Mouse (Mus musculus) ES-E14 (cell line): ENCODE results near the gene Usp3. TPM values are rescaled to one million over a fixed set of nuclear protein-coding genes. Genes with fewer than 3 reads are reported as not detected.

ENCODE experiments used
- DNase-seq: peaks from one replicate; pipeline ENCODE4 v3.0.0-alpha.2; 2013; ENCODE audit warnings: low read depth, low spot score
- H3K27ac ChIP-seq: 2 replicates; pipeline ENCODE4 v1.5.1; 2012; ENCODE audit warnings: low read depth, mild to moderate bottlenecking, low read length, moderate library complexity, mixed read lengths; ENCODE audit not compliant: poor library complexity, insufficient read depth, severe bottlenecking
- H3K36me3 ChIP-seq: 2 replicates; pipeline ENCODE4 v1.6.1; 2012; ENCODE audit warnings: mild to moderate bottlenecking, low read length, moderate library complexity, mixed read lengths; ENCODE audit not compliant: control insufficient read depth, poor library complexity, insufficient read depth, severe bottlenecking
- H3K4me1 ChIP-seq, 2 experiments: fragments of 150-350 bp in 1 of 2; sonication (generic) in 1 of 2; 2 replicates each; pipeline ENCODE4 v1.6.1; 2012; ENCODE audit warnings: low read length in 2 of 2, mild to moderate bottlenecking in 1 of 2, mixed read lengths in 1 of 2; ENCODE audit not compliant: control insufficient read depth in 2 of 2, insufficient read depth in 2 of 2, poor library complexity in 1 of 2
- H3K4me3 ChIP-seq, 2 experiments: fragments of 150-350 bp in 1 of 2; sonication (generic) in 1 of 2; 2 replicates each; pipeline ENCODE4 v1.5.1; 2012; ENCODE audit warnings: low read length in 2 of 2, low read depth in 1 of 2, mild to moderate bottlenecking in 1 of 2, mixed read lengths in 1 of 2; ENCODE audit not compliant: insufficient read depth in 1 of 2, poor library complexity in 1 of 2, severe bottlenecking in 1 of 2
- H3K9ac ChIP-seq: 2 replicates; pipeline ENCODE4 v1.6.1; 2012; ENCODE audit warnings: low read depth, mild to moderate bottlenecking, low read length, mixed read lengths; ENCODE audit not compliant: poor library complexity, insufficient read depth, severe bottlenecking
- H3K9me3 ChIP-seq: fragments of 150-350 bp; sonication (generic); 2 replicates; pipeline ENCODE4 v1.6.1; 2012; ENCODE audit warnings: low read depth, mild to moderate bottlenecking, low read length; ENCODE audit not compliant: control insufficient read depth, insufficient read depth
- CHD2 ChIP-seq: IDR thresholded peaks from 2 replicates; pipeline ENCODE4 v1.6.1; 2014; ENCODE audit warnings: mild to moderate bottlenecking, low read depth, low read length, inconsistent platforms
- HCFC1 ChIP-seq: IDR thresholded peaks from 2 replicates; pipeline ENCODE4 v1.6.1; 2012; ENCODE audit warnings: low read length, inconsistent platforms, borderline replicate concordance; ENCODE audit not compliant: insufficient read depth
- MAFK ChIP-seq: IDR thresholded peaks from 2 replicates; pipeline ENCODE4 v1.6.1; 2014; ENCODE audit warnings: mild to moderate bottlenecking, low read depth, low read length, inconsistent platforms; ENCODE audit not compliant: insufficient read depth
- ZC3H11A ChIP-seq: IDR thresholded peaks from 2 replicates; pipeline ENCODE4 v1.6.1; 2012; ENCODE audit warnings: low read depth, mild to moderate bottlenecking, inconsistent platforms, low read length, borderline replicate concordance
- ZNF384 ChIP-seq: IDR thresholded peaks from 2 replicates; pipeline ENCODE4 v1.6.1; 2012; ENCODE audit warnings: low read depth, low read length, inconsistent platforms
- in situ Hi-C, 2 experiments: fragments of 600-800 bp; cut with MboI; formaldehyde crosslinking; loops; one replicate each; pipeline ENCODE4 v1.15.1; 2025; ENCODE audit warnings: low sequenced_read_pairs in 2 of 2, inconsistent platforms in 1 of 2; ENCODE audit not compliant: unreplicated experiment in 2 of 2
- total RNA-seq: library from RNA; depleted of rRNA; stranded (reverse); fragments of 300-350 nt; gene quantifications from 2 replicates; pipeline ENCODE4 v1.2.3, GENCODE M21; 2012

Gene Usp3
- total RNA-seq, 1 experiment = 12.4 TPM

- in situ Hi-C loops = no loop called here
Observed at GRCm38 (mm10) chr9:66560728-66561127, 32.2 kb downstream of the Usp3 start.

GRCm38 (mm10) chr9:66560295-66560694, 32.6 kb downstream of the Usp3 start:
- DNase-seq = no peak
- in situ Hi-C loops = no loop called here
- Histone ChIP-seq H3K27ac (no peak overlapping the region), H3K9ac (no peak overlapping the region), H3K4me1 (no peaks in the 10 kb centered on the region), H3K4me3 (no peak overlapping the region), H3K9me3 (no peaks in the 10 kb centered on the region), H3K36me3 (no peaks in the 10 kb centered on the region)
- TF ChIP-seq ZNF384 (no peak), MAFK (no peak)

More at GRCm38 (mm10) chr9:66560728-66561127, 32.2 kb downstream of the Usp3 start:
- Histone ChIP-seq H3K36me3 (no peaks in the 10 kb centered on the region), H3K4me3 (no peak overlapping the region), H3K27ac (no peak overlapping the region), H3K9me3 (no peaks in the 10 kb centered on the region), H3K9ac (no peak overlapping the region), H3K4me1 (no peaks in the 10 kb centered on the region)
- no peak for DNase-seq
- TF ChIP-seq ZNF384 (no peak), CHD2 (no peak), ZC3H11A (no peak), HCFC1 (no peak), MAFK (no peak)

- Histone ChIP-seq H3K9me3 (no peaks in the 10 kb centered on the region), H3K27ac (no peak overlapping the region), H3K9ac (no peak overlapping the region), H3K36me3 (no peaks in the 10 kb centered on the region), H3K4me1 (no peaks in the 10 kb centered on the region), H3K4me3 (no peak overlapping the region)
- TF ChIP-seq MAFK (no peak), ZNF384 (no peak; the same call in 1 of the 2 replicates), CHD2 (no peak), ZC3H11A (no peak), HCFC1 (no peak)
- DNase-seq = no peak
- in situ Hi-C loops = no loop called here
Observed at GRCm38 (mm10) chr9:66558971-66559370, 34.0 kb downstream of the Usp3 start.

GRCm38 (mm10) chr9:66542785-66543184, 50.2 kb downstream of the Usp3 start:
- in situ Hi-C loops = no loop called here
- no peak overlapping the region for H3K27ac ChIP-seq
- H3K4me1 ChIP-seq = no peaks in the 10 kb centered on the region
- no peaks in the 10 kb centered on the region for H3K9me3 ChIP-seq
- H3K4me3 ChIP-seq = no peak overlapping the region
- DNase-seq = no peak
- H3K9ac ChIP-seq = no peak overlapping the region
- TF ChIP-seq HCFC1 = no peak
- TF ChIP-seq ZC3H11A = no peak
- no peak for TF ChIP-seq CHD2
- no peak for TF ChIP-seq MAFK
- TF ChIP-seq ZNF384 = no peak
- no peaks in the 10 kb centered on the region for H3K36me3 ChIP-seq

GRCm38 (mm10) chr9:66521595-66521994, 71.3 kb downstream of the Usp3 start:
- H3K36me3 ChIP-seq = peaks cover 3% of the 10 kb centered on the region; the same call in 1 of the 2 replicates
- no peak overlapping the region for H3K4me3 ChIP-seq
- no peak overlapping the region for H3K9ac ChIP-seq
- H3K27ac ChIP-seq = no peak overlapping the region
- H3K9me3 ChIP-seq = no peaks in the 10 kb centered on the region
- in situ Hi-C loops = no loop called here
- DNase-seq = no peak
- no peaks in the 10 kb centered on the region for H3K4me1 ChIP-seq
- TF ChIP-seq MAFK (no peak), HCFC1 (no peak), CHD2 (no peak), ZC3H11A (no peak), ZNF384 (no peak)
